Mouse (Mus musculus) cerebellum, postnatal 36 days (tissue): ENCODE measurements around the gene Brd7.

Source experiments
- DNase-seq, 2 experiments: peaks; one replicate each; pipeline ENCODE4 v3.0.0; 2021 to 2022; ENCODE audit warnings: mixed read lengths in 2 of 2

Gene Brd7

DNA sequence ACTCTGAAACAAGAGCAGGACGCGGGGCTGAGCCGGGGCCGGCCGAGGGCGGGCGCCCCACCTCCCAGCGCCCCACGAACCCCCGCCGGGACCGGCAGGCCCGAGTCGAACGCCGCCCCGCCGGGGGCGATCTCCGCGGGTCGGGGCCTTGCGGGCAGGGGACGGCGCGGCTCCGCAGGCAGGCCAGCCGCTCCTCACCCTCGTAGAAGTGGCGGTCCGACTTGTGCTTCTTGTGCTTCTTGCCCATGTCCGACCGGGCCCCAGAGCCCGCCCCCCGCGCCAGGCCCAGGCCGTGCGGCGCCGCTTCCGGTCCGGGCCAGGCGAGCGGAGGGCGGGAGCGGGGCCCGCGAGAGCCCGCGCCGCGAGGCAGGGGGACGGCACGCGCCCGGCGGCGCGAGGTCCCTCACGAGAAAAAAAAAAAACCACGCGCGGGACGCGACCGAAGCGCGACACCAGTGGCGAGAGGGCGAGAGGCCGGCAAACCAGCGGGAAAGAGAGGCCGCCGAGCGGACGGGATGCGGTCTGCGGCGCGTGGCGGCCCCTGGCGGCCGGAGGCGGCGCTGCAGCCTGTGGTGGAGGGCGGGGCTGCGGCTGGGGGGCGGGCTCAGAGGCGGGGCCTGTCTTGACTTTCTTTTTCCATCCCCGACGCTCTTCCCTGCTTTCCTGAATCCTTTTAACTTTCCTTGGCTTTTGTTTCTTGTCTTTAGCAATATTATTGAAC, at the start of gene Brd7:
Gene Brd7, minus strand, starts transcription at position 487 of the 721 bp plus-strand sequence.
- DNase-seq, result peak; percentile 90

DNA sequence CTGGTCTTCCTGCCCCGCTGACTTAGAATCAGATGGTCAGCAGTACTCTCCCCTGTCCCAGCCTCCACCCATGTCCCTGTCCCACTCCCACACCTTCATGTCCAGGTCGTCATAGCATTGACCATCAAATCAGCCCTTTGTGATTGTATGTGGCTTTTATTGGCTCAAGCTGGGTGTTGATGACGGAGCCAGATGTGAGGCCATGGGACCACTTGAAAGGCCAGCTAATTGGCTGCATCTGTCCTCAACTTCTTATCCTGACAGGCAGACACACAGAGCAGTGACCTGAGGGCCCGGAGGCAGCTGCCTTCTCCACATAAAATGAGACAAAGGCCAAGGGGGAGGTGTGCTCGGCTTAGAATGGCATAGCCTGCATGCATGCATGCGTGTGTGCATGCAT, 49.5 kb upstream of the Brd7 start:
- DNase-seq, result no peak

DNA sequence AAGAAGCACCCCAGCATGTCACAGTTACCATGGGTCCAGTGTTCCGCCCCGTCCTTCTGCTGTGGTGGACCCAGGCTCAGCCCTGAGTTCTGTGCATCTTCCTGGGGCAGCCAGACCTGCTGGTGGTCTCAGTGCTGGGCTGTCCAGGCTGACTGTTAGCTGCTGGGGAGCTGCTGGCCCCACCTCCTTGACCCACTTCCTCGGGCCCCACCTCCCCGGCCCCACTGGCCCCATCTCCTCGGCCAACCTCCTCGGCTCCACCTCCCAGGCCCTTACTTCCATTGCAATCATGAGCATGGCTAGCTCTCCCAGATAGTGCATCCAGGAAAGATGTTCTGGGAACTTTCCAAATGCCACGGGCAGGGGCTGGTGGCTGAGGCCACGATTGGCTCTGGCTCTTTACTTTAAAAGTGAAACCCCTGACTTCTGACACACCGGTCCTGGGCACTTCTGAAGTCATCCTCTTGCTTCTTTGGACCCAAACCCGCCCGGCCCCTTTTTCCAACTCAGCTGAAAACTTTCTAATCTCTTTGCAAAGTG, 47.5 kb upstream of the Brd7 start:
- DNase-seq, result no peak

DNA sequence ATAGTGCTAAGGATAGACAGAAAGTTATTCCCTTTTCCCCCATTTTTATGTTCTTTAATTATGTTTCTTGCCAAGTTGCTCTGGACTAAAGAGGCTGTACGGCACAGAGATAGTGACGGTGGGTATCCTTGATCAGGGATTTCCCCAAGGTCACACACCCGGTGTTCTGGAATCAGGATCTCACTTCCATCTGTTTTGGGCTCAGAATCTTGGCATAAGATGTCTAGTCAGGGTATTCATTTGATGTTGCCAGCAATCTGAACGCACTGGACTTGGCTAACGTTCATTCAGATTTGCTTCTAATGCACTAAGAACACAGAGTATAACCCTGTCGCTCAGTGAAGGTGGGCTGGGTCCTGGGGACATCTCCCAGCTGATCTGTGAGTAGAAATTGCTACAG, 45.7 kb upstream of the Brd7 start:
- DNase-seq, result no peak

DNA sequence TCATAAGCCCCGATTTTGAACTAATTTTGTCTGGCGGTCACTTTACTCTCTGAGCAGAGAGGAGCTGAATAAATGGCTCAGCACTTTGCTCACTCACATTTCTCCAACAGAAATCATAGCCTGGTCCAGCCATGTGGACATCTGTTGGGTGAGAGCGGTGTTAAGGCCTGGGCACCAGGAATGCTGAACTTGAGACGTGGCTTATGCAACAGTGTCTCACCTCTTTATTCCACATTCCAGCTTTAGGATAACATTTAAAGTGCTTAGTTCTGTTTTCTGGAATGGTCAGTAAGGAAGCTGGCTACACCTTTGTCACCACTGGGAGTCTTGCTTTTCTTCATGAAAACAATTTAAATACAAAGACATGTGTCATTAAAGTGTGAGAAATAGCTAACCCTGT, 36.1 kb upstream of the Brd7 start:
- DNase-seq, result no peak

DNA sequence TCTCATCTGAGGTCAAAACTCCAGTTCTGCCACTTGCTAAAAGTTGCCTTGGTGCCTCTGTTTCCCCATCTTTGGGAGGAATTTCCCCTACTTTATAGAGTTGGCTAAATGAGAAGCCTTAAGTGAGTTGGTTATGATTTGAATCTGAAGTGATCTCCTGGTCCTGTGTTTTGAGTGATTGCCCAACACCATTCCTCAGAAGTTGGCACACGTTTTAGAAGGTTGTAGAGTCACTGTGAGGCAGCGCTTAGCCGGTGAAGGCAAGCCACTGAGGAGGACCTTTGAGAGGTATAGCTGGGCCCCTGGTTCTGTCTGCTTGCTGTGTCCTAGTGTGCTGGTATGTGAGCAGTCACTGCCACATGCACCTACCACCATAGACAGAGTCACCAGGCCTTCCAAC, 31.3 kb upstream of the Brd7 start:
- DNase-seq, result no peak

DNA sequence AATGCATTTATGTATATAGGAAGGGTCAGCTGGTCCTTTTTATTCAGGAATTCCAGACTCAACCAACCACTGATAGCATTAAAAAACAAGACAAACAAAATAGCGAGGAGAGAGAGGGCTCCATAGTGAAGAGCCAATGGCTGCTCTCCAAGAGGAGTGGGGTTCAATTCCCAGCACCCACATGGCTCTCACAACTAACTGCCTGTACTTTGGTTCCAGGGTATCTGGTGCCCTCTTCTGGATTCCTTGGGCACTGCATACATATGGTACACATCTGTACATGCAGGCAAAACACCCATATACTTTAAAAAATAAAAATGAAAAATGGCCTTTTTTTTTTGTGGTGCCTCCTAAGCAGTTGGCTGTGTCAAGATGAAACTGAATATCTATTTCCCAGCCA, 28.8 kb upstream of the Brd7 start:
- DNase-seq, result no peak

DNA sequence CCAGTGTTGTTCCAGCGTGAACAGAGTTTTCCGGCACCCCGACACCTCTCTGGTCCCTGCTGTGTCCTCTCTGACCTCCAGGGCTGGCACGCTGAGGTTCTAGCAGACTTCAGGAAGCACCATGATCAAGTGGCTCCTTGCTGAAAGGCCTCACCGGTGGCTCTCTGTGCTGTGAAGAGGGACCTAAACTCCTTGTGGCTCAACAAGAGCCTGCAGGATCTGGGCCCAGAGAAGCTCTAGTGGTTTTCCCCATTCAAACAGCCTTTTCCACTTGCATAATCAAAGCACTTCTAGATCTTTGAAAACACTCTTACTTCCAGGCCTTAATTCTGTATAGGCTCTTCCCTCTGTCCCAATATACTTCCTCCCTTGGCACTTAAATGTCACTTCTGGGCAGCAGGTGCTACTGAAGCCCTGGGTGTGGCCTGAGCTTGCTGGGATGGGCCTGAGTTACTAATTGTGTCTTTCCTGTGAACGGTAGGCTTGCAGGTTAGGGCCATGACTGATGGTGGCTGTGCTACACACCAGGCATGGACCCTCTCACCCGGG, 26.8 kb upstream of the Brd7 start:
- DNase-seq, result no peak

DNA sequence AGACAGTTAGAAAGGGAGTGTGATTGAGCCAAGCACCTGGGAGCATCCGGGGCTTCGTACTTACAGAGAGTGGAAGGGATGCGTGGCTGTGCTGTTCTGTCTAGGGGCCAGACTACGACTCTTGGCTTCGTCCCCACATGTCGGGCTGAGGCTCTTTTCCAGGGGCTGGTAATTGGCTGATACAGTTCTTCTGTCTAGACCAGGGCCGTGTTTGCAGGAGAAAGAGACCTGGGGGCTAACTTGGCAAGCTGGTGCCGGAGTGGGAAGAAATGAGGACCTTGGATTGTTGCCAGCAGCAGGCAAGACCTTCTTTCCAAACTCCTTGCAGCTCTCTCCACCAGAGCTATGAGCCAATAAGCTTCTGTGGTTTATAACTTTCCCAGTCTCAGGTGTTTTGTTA, 25.9 kb upstream of the Brd7 start:
- DNase-seq, result no peak

DNA sequence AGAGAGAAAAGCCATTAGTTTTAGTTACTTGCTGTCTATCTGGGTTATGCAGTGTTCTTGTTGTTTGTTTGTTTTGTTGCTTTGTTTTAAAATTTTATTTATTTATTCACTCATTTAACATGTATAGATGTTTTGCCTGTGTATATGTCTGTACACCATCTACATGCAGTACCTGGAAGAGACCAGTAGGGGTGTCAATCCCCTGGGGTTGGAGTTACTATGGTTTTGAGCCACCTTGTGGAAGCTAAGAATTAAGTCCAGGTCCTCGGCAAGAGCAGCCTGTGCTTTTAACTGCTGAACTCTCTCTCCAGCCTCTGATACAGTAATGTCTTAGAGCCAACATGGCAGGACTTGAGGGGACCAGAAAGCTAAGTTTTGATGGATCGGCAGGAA, 21.2 kb upstream of the Brd7 start:
- no peak for DNase-seq

DNA sequence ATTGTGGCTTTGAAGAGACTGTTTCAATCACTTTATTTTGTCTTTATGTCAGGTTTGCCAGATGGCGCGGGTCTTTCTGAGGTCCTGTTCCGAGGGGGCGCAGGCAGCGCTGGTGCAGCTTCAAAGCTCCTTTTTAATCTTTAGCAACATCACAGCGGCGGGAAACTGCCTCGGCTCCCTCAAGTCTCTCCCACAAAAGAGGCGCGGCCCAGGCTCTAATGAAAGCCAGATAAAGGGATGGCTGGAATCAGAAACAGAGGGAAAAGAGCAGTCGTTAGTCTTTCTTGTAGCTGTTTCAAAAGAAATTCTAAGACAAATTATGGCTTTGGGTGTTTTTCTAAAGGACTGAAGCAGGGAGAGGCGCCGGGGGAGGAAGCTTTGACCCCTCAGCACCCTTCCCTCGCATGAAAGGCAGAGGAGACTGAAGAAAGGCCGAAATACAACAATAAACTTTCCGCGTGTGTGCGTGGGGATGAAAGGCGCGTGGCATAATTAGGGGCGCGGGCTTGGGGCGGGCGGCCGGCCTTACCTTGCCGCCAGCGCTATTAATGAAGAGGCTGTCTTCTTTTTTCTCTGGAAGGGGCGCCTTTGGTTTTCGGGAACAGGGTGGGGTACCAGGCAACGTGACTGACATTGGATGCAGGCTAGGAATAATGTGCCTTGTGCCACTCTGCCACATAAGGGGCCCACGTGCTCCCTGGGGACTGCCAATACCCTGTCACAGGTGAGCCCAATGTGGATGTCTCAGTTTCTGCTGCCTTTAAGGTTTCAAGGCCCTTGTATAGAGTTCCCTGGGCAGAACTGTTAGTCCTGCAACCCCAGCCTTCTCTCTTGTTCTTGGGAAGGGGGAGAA, 20.5 kb upstream of the Brd7 start:
- DNase-seq, result no peak

DNA sequence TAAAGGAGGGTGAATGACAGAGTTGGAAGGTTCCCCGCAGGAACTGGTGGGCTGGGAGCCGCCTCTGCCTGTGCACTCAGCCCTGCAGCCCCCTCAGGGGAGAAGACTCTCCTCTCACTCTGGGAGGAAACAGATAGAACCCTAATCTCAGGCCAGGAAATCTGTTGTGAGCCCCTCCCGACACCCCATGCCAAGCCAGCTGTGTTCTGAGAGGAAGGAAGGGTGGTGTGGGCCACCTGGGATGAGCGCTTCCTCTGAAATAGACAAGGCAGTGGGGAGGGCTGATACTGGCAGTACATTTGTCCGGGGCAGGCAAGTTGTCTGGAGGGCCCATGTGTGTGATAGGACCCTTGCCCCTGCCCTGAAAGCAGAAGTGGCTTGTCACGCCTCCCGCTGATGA, 18.5 kb upstream of the Brd7 start:
- DNase-seq, result no peak

DNA sequence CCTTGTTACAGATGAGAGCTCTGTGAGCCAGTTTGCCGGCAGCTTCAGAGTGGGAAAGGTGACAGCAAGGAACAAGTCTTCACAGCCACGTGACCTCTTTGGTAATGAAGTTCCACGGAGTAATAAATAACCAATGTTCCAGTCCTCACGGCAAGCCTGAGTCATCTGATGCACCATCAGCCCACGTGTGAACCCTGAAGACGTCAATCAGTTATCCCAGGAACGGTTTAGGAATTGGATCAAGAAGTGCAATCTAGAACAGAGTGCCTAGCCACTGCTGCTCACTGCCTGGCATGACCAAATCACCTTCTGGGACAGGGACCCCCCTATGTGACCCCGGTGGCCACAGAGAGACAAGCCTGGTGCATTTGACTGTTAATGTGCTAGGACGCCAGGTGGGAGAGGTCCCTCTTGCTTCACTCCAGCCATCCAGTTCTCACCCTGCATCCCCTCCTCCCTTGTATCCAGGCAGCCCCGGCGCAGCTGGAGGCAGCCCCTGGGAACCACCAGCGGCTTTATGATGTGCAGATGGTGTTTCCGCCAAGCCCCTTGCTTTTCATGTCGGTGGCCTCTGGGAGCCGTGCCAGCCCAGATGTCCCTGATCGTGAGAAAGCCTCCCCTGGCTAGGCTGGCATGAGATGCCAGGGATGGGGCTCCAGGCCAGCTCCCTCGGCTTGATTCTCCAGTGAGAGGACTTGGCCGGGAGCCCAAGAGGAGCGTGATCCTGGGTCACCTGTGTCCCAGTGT, 15.0 kb upstream of the Brd7 start:
- DNase-seq, result peak; percentile 23 to 40

DNA sequence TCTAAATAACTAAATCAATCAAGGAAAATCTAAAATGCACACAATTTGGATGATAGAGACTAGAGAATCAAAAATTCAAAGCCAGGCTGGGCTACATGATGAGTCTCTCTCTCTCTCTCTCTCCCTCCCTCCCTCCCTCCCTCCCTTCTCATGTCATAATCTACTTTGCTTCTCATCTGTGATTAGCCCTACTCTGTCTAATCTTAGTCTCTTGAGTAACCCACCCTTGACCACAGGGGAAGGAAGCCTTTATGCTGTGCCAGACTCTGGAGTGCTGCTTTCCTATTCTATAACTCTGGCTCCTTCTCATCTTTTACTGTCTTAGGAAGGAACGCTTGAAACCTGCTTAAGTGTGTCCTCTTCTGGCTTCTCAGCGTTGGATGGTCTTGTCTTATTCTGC, 9.5 kb upstream of the Brd7 start:
- DNase-seq, result no peak

DNA sequence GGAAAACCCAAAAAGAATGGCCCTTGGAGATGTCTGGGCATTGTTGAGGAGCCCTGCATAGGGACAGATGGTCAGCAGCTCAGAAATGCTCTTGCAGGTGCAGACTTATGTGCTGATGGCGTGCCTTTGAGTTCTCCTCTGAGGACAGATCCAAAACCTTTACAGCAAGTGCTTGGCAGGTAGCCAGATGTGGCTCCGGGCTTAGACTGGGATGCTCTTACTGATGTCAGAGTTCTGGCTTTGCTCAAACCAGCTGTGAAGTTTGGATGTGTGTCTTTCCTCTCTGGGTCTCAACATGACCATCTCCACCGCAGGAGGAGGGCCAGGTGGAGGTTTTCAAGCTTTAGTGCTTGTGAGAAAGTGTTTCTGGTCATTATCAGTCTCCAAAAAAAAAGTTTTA, 7.8 kb upstream of the Brd7 start:
- DNase-seq, result no peak

DNA sequence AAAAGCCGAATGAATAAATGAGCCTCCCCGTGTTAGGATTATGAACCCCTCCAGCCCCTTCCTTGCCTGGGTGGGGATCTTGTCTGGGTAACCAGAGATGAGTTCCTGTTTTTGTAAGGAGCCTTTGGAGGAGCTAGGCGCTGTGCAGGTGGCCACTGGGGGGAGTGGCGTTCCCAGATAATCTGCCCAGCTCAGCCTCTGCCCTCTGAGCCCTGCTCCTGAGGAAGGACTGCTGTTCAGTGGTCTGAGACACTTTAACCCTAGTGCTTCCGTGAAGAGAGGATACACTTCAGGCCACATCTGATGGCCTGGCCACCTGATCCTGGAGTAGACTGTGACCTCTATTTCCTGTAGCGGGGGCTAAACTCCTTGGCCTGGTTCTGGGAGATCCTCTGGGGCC, 7.2 kb upstream of the Brd7 start:
- peak in 1 of 2 experiments; percentile 15 for DNase-seq

DNA sequence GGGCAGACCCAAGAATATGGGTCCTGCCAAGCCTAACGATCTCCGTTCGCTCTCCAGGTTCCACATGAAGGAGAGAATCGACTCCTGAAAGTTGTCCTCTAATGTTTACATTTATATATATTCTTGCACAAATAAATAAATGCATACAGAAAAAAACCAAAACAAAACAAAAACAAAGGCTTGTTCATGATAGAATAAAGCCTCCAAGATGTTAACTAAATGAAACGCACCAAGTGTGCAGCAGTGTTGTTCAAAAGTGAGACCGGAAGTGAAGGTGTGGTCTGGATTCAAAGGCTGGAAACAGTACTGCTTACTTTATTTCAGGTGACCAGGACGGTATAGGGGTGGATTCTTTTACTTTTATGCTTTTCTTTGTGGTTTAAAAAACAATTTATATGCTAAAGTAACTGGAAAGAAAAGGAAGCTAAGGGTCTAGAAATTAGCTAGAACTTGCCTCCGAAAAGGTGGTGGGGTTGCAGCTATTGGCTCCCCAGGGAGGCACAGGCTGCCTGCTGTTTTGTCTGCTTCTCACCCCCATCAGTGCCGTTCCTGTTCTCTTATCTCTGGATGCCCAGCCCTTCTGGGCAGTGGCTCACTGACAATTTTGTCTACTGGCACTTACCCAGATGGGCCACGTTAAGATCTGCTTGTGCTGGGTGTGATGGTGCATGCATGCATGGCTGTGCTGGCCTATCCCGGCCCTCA, 604 bp upstream of the Brd7 start:
- DNase-seq, result peak; percentile 13 to 20

DNA sequence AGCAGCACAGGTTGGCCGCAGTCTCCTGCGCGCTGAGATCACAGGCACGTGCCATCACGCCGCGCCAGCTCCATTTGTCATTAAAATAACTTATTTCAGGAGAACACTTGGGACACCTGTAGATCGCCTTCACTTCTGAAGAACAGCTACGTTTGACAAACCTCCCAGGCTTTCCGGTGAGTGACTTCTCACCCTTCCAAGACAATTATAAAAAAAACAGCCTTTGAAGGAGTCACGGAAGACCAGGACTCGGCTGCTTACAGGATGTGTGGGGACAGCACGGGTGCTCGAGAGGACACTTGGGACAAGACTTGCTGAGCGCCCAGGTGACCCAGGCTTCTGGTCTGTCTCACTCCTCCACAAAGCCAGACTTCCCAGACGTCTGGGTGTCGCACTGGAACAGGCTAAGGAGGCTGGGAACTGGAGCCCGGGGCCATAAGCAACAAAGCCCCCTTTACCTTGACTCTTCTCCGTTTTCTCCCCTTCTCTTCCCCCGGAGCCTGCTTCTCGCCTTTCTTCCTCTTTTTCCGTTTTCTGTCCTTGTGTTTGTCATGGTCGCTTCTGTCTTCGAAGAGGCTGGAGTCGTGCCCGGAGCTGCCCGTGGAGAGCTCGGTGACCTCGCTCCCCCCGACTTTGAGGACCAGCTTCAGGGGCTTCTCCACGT, 818 bp downstream of the Brd7 start:
- peak; percentile 11 to 14 for DNase-seq

DNA sequence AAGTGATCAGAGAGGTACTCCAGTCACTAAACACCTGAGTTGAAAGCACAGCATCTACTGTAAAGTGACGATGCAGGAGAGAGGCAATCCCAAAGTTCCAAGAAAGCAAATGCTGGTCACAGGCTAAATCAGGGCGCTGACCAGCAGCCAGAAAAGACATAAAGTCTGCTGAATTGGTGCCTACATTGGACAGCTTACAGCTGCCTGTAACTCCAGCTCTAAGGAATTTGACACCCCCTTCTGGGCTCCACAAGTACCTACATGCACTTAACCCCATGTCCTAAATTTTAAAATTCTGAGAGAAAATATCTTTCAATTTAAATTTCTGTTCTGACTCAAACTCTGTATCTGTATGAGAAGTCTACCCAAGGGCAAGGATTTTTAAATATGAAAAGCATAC, 2.0 kb downstream of the Brd7 start:
- no peak for DNase-seq

DNA sequence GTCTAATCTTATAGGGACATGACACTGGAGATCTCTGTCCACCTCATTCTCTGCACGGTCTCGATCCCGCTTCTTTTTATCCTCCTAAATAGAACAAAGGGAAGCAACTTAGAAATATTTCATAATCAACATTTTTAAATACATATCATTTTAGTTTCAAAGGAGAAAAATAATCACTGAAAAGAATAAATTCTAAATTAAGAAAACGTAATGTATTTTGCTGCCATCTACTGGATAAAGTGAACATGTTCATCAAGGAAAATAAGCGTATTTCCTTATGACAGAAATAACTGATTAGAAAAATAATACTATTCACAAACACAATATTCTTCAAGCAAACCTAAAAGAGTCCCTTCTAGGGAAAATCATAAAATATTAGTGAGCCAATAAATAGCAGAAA, 4.0 kb downstream of the Brd7 start:
- DNase-seq, result no peak

DNA sequence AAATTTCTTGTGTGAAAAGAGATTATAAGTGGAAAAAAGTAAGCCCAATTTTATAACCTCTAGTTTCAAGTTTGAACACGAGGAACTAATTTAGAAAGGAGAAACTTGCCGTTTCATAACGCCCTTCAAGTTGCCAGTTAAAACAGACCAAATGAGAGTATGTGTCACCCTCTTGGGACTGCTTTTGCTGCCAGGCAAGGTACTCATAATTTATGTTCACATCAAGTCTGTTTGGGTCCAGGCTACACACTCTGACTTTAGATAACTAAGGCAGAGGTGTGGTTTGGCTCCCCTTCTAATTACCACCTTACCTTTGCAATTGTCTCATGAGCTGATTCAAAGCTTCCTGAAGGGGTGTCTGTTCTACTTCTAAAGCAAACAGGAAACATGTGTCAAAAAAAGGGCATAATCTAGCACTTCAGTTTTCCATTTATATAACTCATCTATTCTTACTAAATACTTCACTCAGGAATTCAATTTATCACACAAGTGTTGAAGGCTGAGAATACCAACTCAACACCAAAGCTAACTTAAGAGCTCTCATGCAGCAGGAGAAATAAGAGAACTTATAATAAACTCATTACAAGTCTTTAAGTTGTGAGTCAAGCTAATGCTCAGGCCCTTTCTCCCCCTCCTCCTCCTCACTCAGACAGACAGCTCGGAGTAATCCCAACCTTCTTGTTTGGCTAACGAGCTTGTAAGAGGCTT, 4.6 kb downstream of the Brd7 start:
- no peak for DNase-seq
